Comparison of ENCODE assay signal across 34 mouse cellular contexts in genomic region chr12:112042681-112043080, GRCm38 (mm10).
"Had no signal": no experiment of that assay in that cellular context is flagged by ENCODE, and none has a peak within 500 bp of the region (broad histone marks: within the 10 kb centered on the region; RNA-seq: fewer than 3 reads in every experiment).

No protein-coding gene starts in this region.

- H3K27ac ChIP-seq: heart, embryonic 13.5 days; heart, embryonic 15.5 days; hindbrain, embryonic 10.5 days; hindbrain, embryonic 12.5 days; hindbrain, embryonic 13.5 days; hindbrain, embryonic 14.5 days; hindbrain, embryonic 15.5 days; hindbrain, postnatal 0 days; intestine, embryonic 15.5 days; kidney, embryonic 15.5 days; kidney, postnatal 0 days; layer of hippocampus, adult 2 months; left cerebral cortex, adult 2 months had no signal

- H3K4me2 ChIP-seq: heart, embryonic 11.5 days; heart, embryonic 12.5 days; heart, embryonic 13.5 days; heart, embryonic 15.5 days; hindbrain, embryonic 12.5 days; hindbrain, embryonic 13.5 days; hindbrain, embryonic 14.5 days; hindbrain, embryonic 15.5 days; intestine, embryonic 15.5 days; kidney, embryonic 15.5 days had no signal

- H3K9ac ChIP-seq: heart, embryonic 12.5 days; heart, embryonic 13.5 days; heart, embryonic 15.5 days; hindbrain, embryonic 12.5 days; hindbrain, embryonic 13.5 days; hindbrain, embryonic 14.5 days; hindbrain, embryonic 15.5 days; intestine, embryonic 15.5 days; kidney, embryonic 15.5 days had no signal

- H3K9me3 ChIP-seq: heart, embryonic 12.5 days; heart, embryonic 13.5 days; heart, embryonic 15.5 days; hindbrain, embryonic 10.5 days; hindbrain, embryonic 12.5 days; hindbrain, embryonic 13.5 days; hindbrain, embryonic 15.5 days; intestine, embryonic 15.5 days; kidney, embryonic 15.5 days had no signal

- H3K36me3 ChIP-seq: heart, embryonic 12.5 days; heart, embryonic 13.5 days; heart, embryonic 15.5 days; hindbrain, embryonic 10.5 days; hindbrain, embryonic 12.5 days; hindbrain, embryonic 13.5 days; hindbrain, embryonic 15.5 days; intestine, embryonic 15.5 days; kidney, embryonic 15.5 days had no signal

- H3K27me3 ChIP-seq: heart, embryonic 13.5 days; heart, embryonic 15.5 days; hindbrain, embryonic 12.5 days; hindbrain, embryonic 13.5 days; hindbrain, embryonic 15.5 days; intestine, embryonic 15.5 days; kidney, embryonic 15.5 days had no signal

- H3K4me3 ChIP-seq: heart, embryonic 12.5 days; heart, embryonic 13.5 days; heart, embryonic 15.5 days; hindbrain, embryonic 10.5 days; hindbrain, embryonic 12.5 days; hindbrain, embryonic 13.5 days; hindbrain, embryonic 15.5 days; intestine, embryonic 15.5 days; kidney, embryonic 15.5 days; layer of hippocampus, adult 2 months; left cerebral cortex, adult 2 months had no signal

- DNase-seq: heart, postnatal 10 days; heart, postnatal 36 days; heart, postnatal 4 days; kidney, adult 11 months; kidney, adult 18-20 months; kidney, adult 2 months; kidney, adult 8-10 months; kidney, adult 9 months; kidney, postnatal 10 days; kidney, postnatal 14 days; kidney, postnatal 25 days; kidney, postnatal 36 days; kidney, postnatal 4 days; layer of hippocampus, adult 9-11 months; layer of hippocampus, postnatal 36 days had no signal

- H3K4me1 ChIP-seq: heart, embryonic 12.5 days; heart, embryonic 13.5 days; heart, embryonic 15.5 days; hindbrain, embryonic 10.5 days; hindbrain, embryonic 12.5 days; hindbrain, embryonic 13.5 days; hindbrain, embryonic 15.5 days; intestine, embryonic 15.5 days had no signal

- ATAC-seq: hindbrain, embryonic 16.5 days; hindbrain, postnatal 0 days; inflammation-experienced regulatory T-cells, adult 6 months; intestine, embryonic 15.5 days; intestine, embryonic 16.5 days; intestine, postnatal 0 days had no signal
